Mouse (Mus musculus) heart, postnatal 0 days (tissue): ENCODE measurements at regions not wholly inside any gene's neighbourhood (a gene's known extent, or its start where the extent isn't known, plus 50 kb on each side); places are given as distances from the start of the nearest gene placed in this dataset.

Experiments used
- ATAC-seq: fragments of 200-750 bp; cut with Nextera tagmentation; 2 replicates; pipeline ENCODE4 v1.8.0; 2017; ENCODE audit warnings: low read depth, moderate number of reproducible peaks, moderate library complexity; ENCODE audit not compliant: insufficient read depth
- DNase-seq: peaks from one replicate; pipeline ENCODE4 v3.0.0-alpha.2; 2016; ENCODE audit warnings: low spot score
- H3K27ac ChIP-seq: fragments of 300-500 bp; sonication (generic); 2 replicates; pipeline ENCODE4 v1.5.1; 2014; ENCODE audit warnings: low read depth, mild to moderate bottlenecking
- H3K27me3 ChIP-seq: fragments of 300-500 bp; sonication (generic); 2 replicates; pipeline ENCODE4 v1.6.1; 2014; ENCODE audit warnings: low read length, mixed read lengths; ENCODE audit not compliant: control insufficient read depth, insufficient read depth
- H3K36me3 ChIP-seq: fragments of 300-500 bp; sonication (generic); replicated peaks from 2 replicates; pipeline ENCODE4 v1.6.1; 2014; ENCODE audit warnings: low read length, mixed read lengths; ENCODE audit not compliant: control insufficient read depth, insufficient read depth
- H3K4me1 ChIP-seq: fragments of 300-500 bp; sonication (generic); 2 replicates; pipeline ENCODE4 v1.6.1; 2014; ENCODE audit warnings: antibody characterized with exemption; ENCODE audit not compliant: control insufficient read depth, insufficient read depth
- H3K4me2 ChIP-seq: fragments of 300-500 bp; sonication (generic); 2 replicates; pipeline ENCODE4 v1.6.1; 2014; ENCODE audit warnings: low read depth, mild to moderate bottlenecking, low read length, moderate library complexity
- H3K4me3 ChIP-seq: fragments of 300-500 bp; sonication (generic); 2 replicates; pipeline ENCODE4 v1.5.1; 2014; ENCODE audit warnings: low read depth, low read length
- H3K9ac ChIP-seq: fragments of 300-500 bp; sonication (generic); replicated peaks from 2 replicates; pipeline ENCODE4 v1.6.1; 2014; ENCODE audit warnings: low read depth, low read length, mixed read lengths
- H3K9me3 ChIP-seq: fragments of 300-500 bp; sonication (generic); replicated peaks from 2 replicates; pipeline ENCODE4 v1.6.1; 2016; ENCODE audit warnings: low read length; ENCODE audit not compliant: control insufficient read depth
- CTCF ChIP-seq: IDR thresholded peaks from 2 replicates; pipeline ENCODE4 v1.5.1; 2016; ENCODE audit warnings: antibody characterized with exemption, control low read depth, low read depth
- EP300 ChIP-seq: IDR thresholded peaks from 2 replicates; pipeline ENCODE4 v1.6.1; 2016; ENCODE audit warnings: antibody characterized with exemption, low read depth
- WGBS: fragments of 180-500 bp; shearing (Covaris S2); extraction: QIAGEN DNeasy Blood & Tissue Kit; methylation state at CpG from one replicate; pipeline ENCODE4 v1.1.7; 2014; 5-methylcytosine and 5-hydroxymethylcytosine counted together

DNA sequence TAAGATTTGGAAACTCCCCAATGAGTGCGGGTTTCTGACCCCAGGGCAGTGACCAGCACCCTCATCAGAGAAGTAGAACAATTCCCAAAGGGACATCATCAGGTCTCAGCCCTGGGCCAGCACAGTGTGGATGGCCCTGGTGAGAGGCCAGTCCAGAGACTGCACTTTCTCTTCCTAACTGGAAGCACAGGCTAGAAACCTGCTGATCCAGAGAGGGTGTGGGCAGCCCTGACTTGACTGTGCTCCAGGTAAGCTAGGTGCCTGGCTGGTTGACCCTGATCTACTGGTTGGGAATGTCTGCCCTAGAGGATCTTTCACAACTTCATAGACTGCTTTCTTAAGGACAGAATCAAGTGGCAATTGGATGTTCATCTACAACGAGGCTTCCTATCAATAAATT lies 857.4 kb upstream of the Car8 start:
- H3K9me3 ChIP-seq, result no peaks in the 10 kb centered on the region
- ATAC-seq (no peak), DNase-seq (no peak)
- TF ChIP-seq EP300 (no peak), CTCF (no peak)
- H3K27me3 ChIP-seq, result no peaks in the 10 kb centered on the region; the same call in 1 of the 2 replicates
- H3K27ac ChIP-seq, result no peak overlapping the region
- no peak overlapping the region for H3K9ac ChIP-seq
- no peaks in the 10 kb centered on the region for H3K36me3 ChIP-seq
- H3K4me3 ChIP-seq, result no peak overlapping the region
- no peak overlapping the region for H3K4me2 ChIP-seq
- WGBS, result 90% methylated on average over 2 of the region's 2 CpGs
- 0 out of 2 replicates have a peak, but pooled peaks cover 2% of the 10 kb centered on the region for H3K4me1 ChIP-seq

DNA sequence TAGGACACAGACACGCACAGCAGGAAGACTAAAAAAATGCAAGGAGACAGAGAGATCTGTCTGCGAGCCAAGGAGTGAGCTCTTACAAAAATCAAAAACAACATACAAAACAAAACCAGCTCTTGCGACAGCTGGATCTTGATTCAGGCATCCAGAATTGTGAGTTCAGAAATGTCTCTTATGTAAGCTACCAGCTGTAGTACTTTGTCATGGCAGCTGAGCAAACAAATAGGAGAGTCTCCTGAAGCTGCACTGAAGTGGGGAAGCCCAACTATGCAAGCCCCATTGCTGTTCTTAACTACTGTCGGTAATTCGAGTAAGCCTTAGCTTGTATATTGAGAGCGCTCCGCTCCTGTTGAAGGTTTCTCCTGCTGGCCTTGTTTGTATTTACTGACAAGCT lies 856.8 kb upstream of the Car8 start:
- 0 out of 2 replicates have a peak, but pooled peaks cover 2% of the 10 kb centered on the region for H3K4me1 ChIP-seq
- 65% methylated on average over 7 of the region's 7 CpGs for WGBS
- no peak overlapping the region for H3K9ac ChIP-seq
- no peaks in the 10 kb centered on the region for H3K36me3 ChIP-seq
- no peak for TF ChIP-seq CTCF
- TF ChIP-seq EP300, result no peak
- no peak for ATAC-seq
- H3K4me2 ChIP-seq, result no peak overlapping the region
- no peak for DNase-seq
- H3K9me3 ChIP-seq, result no peaks in the 10 kb centered on the region
- H3K4me3 ChIP-seq, result no peak overlapping the region
- no peak overlapping the region for H3K27ac ChIP-seq
- H3K27me3 ChIP-seq, result no peaks in the 10 kb centered on the region; the same call in 1 of the 2 replicates

DNA sequence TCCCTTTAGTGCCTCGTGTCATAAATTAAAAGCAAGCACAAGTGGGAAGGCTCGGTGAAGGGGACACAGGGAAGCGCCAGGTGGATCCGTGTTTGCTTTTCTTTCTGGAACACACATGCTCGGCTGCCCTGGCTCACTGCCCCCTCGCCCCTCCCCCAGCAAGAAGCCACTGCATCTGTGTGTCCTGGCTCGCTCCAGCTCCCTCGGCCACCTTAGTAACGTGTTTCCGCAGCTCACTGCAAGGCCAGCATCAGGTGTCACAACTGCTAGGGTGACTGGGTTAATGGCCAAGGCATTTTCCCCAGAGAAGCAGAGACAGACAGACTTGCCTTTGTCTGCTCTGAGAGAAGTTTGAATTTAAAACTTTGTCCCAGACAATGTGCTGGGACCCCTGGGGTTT lies 855.7 kb upstream of the Car8 start:
- no peak overlapping the region for H3K9ac ChIP-seq
- DNase-seq (no peak), ATAC-seq (no peak; the same call in 1 of the 2 replicates)
- no peak overlapping the region for H3K4me3 ChIP-seq
- no peaks in the 10 kb centered on the region for H3K9me3 ChIP-seq
- H3K4me1 ChIP-seq, result peaks cover 10% of the 10 kb centered on the region
- no peak overlapping the region for H3K4me2 ChIP-seq
- no peaks in the 10 kb centered on the region; the same call in 1 of the 2 replicates for H3K27me3 ChIP-seq
- 38% methylated on average over 10 of the region's 10 CpGs for WGBS
- no peaks in the 10 kb centered on the region for H3K36me3 ChIP-seq
- H3K27ac ChIP-seq, result no peak overlapping the region
- no peak for TF ChIP-seq CTCF
- no peak for TF ChIP-seq EP300

DNA sequence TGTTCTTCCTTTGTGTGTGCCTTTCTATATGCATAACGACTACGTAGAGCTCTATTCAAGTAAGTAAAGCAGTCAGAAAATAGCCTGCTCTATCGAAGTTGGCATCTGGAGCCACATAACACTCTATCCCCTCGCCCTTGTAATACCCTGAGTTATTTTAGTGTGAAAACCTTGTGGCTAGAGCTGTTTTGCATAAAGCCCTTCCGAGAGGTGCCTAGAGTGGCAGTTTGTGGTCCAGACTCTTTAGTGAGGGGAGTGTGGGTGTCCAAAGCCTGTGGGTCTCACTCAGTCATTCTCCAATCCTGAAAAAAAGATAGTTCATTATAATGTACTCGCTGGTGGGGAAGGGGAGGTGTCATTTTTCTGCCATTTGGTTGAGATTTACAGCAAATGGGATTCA lies 855.2 kb upstream of the Car8 start:
- Histone ChIP-seq H3K27ac (no peak overlapping the region), H3K9ac (no peak overlapping the region), H3K27me3 (no peaks in the 10 kb centered on the region; the same call in 1 of the 2 replicates), H3K36me3 (no peaks in the 10 kb centered on the region), H3K4me3 (no peak overlapping the region), H3K4me1 (peaks cover 14% of the 10 kb centered on the region), H3K4me2 (no peak overlapping the region), H3K9me3 (no peaks in the 10 kb centered on the region)
- no peak for ATAC-seq
- no peak for DNase-seq
- WGBS, result 64% methylated on average over 6 of the region's 6 CpGs
- no peak for TF ChIP-seq CTCF
- no peak for TF ChIP-seq EP300

DNA sequence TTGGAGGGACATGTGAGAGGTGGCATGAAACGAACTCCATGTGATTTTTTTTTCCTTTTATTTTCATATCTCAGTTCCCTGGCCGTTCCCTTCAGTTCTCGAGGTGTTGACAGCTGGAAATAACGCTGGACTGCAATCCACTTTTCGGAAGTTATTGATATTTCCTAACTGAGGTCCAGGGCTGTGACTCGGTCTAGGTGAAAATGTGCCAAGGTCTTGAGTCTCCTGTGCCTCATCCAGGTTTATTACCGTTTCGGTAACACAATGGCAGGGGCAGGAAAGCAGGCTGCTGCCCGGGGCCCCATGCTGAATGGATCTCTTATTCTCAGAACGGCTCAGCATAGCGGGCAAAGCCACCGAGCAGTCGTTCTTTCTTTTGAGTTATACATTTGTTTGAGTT lies 844.7 kb upstream of the Car8 start:
- no peak overlapping the region for H3K9ac ChIP-seq
- no peak overlapping the region for H3K4me2 ChIP-seq
- TF ChIP-seq EP300 (no peak), CTCF (no peak)
- no peaks in the 10 kb centered on the region for H3K9me3 ChIP-seq
- H3K27ac ChIP-seq, result 0 out of 2 replicates have a peak overlapping the region, but pooled peaks have one; percentile 26
- DNase-seq (peak; percentile 36), ATAC-seq (0 out of 2 replicates have a peak, but pooled peaks have one; percentile 13)
- 35% methylated on average over 13 of the region's 13 CpGs for WGBS
- H3K27me3 ChIP-seq, result no peaks in the 10 kb centered on the region
- no peak overlapping the region for H3K4me3 ChIP-seq
- H3K36me3 ChIP-seq, result no peaks in the 10 kb centered on the region
- peaks cover 25% of the 10 kb centered on the region for H3K4me1 ChIP-seq
